Mouse (Mus musculus) adrenal gland, postnatal 36 days (tissue): ENCODE measurements around the gene Rps27. TPM values are rescaled to one million over a fixed set of nuclear protein-coding genes. Genes with fewer than 3 reads are reported as not detected.
"Not testable (repeated sequence)": the region's sequence is repeated elsewhere in the genome, so short reads cannot be mapped to it uniquely, and the experiment has no call there.

Experiments
- DNase-seq, 2 experiments: peaks; one replicate each; pipeline ENCODE4 v3.0.0; 2021; ENCODE audit warnings: mixed read lengths in 1 of 2
- long read RNA-seq, 2 experiments: library from polyadenylated mRNA; stranded (forward); transcript quantifications; one replicate each; pipeline ENCODE4 v2.0.0; 2021; ENCODE audit warnings: borderline sequencing depth in 2 of 2
- total RNA-seq, 2 experiments: library from RNA; stranded (reverse); gene quantifications; 2 replicates each; pipeline ENCODE4 v1.2.3; 2021

The Rps27 gene
- 1,000 to 10,000 TPM; 1,883 to 1,933 TPM for total RNA-seq
- long read RNA-seq, experiment 1, transcript Rps27-209 (4 exons, 546 nt) = minor isoform, 11 of 466 reads
- long read RNA-seq, experiment 1, transcript Rps27-201 (4 exons, 345 nt) = major isoform, 448 of 466 reads
- long read RNA-seq, experiment 1, partial matches to known transcripts = 2 of 466 reads
- long read RNA-seq, experiment 1, other reads (novel, unspliced or antisense) = 3 of 466 reads
- long read RNA-seq, experiment 2, transcript Rps27-201 (4 exons, 345 nt) = major isoform, 313 of 320 reads
- long read RNA-seq, experiment 2, transcript Rps27-209 (4 exons, 546 nt) = minor isoform, 5 of 320 reads
- long read RNA-seq, experiment 2, partial matches to known transcripts = 0 of 320 reads
- long read RNA-seq, experiment 2, other reads (novel, unspliced or antisense) = 0 of 320 reads

DNA sequence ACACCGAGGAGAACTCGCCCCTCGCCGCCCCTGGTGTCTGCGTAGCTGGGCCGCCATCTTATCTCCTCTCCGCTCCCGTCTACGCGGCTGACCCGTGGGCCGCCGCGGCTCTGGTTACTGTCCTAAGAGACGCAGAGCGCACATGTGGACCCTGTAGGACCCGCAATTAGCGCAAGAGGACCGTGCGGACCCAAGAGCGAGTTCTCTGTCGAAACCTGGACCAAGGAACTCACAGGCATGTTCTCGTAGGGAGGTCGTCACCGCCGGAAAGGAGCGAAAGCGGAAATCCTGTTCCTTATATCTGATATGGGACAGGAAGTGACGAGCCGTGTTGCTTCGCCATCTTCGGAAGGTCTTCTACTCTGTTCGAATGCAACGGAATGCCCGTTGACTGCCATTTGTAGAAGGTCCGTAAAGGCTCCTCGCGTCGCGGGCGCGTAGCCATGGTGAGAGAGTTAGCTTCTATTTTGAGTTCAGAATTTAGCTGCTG lies at the start of gene Rps27, which contains the start of gene Rab13:
TSS of gene Rps27 (minus strand) at position 275 of the 490 bp plus-strand sequence.
TSS of gene Rab13 (plus strand) at position 319 of the 490 bp plus-strand sequence.
- peak; percentile 84 to 87 for DNase-seq

DNA sequence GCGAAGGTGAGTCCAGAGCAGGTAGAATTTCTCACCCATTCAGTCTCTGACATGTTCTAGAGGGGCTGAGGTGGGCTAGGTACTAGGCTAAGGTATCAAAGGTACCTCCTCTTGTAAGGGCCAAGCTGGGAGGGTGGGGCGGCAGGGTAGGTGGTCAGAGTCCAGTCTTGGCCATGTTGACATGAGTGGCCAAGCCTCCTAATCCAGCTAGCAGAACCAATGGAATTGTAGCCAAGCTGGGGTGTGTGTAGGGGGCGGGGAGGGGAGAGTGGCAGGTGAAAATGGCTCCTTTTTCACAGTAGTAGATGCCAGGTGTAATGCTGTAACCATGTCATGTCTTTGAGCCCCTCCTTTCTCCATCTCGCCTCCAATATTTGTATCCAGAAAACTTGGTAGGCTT lies 45.1 kb upstream of the Rps27 start:
- DNase-seq = no peak

DNA sequence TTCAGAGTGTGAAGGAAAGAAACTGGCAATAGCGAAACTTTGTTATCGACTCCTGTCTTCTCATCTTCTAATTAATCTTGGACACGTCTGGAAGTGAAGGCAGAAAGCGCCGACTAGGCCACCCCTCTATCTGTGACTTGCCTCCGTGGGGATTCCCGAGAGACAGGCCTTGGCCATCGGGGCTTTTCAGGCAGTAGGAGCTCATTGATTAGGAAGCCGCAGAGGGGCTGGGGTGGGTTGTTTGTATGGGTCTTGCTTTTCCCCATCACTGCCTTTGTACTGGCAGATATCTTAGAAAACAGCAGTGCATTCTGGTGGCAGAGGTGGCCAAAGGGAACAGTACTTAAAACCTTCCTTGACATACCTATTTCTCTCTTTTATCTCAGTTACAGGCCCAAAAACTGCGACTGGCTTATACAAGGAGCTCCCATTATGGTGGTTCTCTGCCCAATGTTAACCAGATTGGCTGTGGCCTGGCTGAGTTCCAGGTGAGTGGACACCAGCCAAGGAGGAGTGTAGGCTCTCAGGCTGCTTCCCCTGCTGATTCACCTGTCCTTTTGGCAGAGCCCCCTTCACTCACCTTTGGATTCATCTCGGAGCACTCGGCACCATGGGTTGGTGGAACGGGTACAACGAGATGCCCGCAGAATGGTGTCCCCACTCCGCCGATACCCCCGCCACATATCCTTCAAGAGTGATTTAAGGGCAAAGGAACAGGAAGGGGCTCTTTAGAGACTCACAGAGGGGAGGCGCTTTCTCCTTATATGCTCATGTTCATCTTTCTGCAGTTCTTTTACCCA lies 43.5 kb upstream of the Rps27 start:
- peak; percentile 28 to 52 for DNase-seq

DNA sequence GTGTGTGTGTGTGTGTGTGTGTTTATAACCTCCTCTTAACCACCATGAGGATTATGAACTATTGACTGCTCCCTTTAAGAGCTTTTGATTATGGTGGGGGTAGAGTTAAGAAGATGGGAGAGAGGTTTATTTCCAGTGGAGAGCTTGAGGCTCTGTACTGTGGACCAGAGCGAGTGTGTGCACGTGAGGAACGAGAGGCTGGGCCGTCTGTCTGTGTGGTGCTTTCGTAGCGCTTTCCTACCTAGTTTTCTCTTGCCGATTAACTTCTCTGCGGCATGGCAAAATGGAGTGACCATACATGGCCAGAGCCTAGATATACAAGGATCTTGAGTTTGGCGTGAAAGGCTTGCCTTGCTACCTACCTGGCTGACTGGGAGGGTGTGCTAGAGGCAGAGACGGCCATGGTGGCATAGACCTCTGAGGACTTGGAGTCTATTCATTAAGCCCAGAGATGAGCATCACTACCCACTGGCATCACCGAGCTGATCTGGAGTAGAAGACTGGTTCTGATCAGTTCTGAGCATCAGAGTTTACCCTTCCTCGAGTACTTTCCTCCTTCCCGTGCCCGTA lies 42.4 kb upstream of the Rps27 start:
- no peak for DNase-seq

DNA sequence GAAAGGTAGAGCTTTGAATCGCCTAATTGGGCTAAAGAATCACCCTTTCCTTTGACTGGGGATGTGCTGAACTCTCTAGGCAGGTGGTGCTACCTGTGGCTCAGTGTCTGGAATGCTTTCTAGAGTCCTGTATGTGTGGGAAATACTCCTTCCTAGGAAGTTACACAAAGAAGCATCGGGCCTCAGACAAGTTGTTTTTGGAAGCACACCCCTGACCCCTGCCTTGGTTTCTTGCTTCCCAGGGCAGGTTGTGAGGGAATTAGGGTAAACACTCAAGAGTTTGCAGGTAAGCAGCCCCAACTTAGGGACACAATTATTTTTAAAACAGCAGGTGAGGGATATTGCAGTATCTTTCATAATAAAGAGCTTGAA lies 41.7 kb upstream of the Rps27 start:
- no peak for DNase-seq

DNA sequence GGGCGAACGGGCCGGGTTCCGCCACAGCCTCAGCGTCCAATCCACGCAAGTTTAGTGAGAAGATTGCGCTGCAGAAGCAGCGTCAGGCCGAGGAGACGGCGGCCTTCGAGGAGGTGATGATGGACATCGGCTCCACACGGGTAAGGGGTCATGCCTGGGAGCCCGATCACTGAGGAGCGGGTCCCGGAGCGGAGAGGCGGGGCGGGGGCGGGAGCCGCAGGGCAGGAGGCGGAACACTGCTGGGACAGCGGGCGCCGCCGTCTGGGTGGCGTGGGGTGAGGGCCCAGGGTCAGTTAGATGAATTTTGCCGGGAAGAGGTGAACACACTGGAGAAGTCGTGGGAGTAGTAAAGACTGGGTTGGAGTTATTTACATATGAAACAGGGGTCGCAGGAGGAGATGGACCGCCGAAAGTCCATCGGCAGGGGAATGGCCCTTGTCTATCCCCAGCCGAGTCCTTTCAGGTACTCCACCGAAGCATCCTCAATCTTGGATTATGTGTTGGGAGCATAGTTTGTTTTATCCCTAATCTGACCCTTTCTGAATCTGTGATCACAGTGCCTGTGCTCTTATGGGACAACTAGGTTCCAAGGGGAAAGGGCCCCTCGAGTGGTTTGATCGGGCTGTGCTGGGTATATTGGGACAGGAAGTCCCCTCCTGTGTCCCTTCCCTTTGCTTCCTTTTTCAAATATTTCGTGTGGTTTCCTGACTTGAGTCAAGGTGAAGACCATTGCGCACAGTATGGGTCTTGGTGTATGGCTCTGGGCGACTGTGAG lies 41.2 kb upstream of the Rps27 start:
- DNase-seq = peak; percentile 68 to 78

DNA sequence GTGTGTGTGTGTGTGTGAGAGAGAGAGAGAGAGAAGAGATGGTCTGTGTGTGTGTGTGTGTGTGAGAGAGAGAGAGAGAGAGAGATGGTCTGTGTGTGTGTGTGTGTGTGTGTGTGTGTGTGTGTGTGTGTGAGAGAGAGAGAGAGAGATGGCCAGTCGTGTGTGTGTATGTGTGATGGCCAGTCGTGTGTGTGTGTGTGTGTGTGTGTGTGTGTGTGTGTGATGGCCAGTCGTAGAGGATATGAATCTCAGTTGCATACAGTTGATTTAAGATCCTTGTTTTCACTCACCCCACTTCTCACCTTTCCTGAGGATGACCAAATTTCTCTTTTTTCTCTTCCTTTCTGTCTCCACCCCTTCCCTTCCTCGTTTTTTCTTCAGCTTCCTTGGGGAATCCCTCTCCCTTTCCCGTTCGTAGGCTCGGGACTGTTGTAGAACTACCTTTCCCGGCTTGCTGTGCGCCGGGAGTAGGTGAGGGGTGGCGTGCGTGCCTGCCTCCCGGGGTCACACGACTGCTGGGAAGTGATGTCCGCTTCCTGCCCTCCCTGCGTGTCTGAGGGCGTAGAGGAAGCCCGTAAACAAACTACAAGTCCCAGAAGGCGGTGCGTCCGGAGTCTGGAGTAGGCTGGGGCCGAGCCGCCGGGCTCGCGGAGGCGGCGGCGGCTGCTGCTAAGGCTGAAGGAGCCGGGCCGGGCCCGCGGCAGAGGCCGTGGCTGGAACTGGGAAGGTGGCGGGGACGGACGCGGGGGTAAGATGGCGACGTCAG lies 40.4 kb upstream of the Rps27 start, which contains the start of gene Crtc2:
TSS of gene Crtc2 (plus strand) at position 511 of the 766 bp plus-strand sequence.
- DNase-seq = peak; percentile 96 to 97

DNA sequence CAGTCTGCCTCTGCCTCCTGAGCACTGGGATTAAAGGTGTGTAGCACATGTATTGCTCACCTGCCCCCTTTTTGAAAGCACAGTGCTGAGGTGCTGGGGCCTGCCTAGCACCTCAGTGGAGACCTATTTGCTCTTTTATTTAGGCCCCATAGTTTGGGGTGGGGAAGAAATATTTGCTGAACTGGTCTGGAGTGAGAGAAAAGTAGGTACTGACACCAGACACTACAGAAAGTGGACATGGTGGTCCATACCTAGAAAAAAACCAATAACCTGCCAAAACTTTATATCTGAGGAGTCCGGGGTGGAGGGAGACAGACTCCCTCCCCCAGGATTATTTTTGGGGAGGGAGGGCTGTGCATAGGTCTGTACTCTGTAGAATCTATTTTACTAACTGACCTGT lies 39.7 kb upstream of the Rps27 start:
- not testable (repeated sequence) for DNase-seq

DNA sequence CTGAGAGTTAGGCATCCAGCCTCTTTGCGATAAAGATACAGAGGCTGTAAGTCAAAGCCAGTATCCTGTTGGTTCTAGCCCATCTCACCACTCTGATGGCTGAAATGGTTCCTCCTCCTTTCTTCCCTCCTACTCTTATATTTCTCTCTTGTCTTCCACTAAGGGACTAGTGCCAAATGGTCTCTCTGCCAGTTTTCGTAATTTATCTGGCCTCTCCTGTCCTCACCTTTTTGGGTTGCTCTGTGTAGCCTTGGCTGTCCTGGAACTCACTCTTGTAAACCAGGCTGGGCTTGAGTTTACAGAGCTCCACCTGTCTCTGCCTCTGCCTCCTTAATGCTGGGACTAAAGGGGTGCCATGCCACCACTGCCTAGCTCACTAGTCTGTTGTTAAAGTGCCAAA lies 39.2 kb upstream of the Rps27 start:
- DNase-seq = not testable (repeated sequence)

DNA sequence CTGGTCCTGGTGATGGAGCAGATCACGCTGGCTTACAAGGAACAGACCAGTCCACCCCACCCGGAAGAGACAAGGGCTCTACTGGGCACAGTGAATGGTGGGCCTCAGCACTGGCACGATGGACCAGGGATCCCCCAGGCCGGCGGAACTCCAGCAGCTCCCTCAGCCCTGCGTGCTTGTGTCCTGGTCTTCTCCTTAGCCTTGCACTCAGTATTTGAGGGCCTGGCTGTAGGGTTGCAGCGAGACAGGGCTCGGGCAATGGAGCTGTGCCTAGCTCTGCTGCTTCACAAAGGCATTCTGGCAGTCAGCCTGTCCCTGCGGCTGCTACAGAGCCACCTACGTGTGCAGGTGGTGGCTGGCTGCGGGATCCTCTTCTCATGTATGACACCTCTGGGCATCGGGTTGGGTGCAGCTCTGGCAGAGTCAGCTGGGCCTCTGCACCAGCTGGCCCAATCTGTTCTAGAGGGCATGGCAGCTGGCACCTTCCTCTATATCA lies 38.3 kb upstream of the Rps27 start:
- DNase-seq = not testable (repeated sequence)

DNA sequence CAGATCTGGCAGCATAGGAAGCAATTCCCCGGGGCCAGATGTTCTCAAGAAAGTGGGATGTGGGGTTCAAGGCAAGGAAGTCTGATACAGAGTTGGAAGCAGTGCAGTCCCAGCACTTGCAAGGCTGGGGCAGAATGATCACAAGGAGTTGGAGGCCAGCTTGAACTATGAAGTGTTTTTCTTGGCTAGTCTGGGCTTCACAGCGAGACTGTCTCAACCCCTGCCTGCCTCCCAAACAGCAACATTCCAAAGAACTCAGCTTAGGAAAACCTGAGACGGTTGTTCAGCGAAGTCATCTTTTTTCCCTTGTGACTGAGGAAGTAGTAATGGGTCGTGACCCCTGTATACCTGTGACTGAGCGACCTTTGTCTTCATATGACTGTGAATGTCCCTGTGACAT lies 37.3 kb upstream of the Rps27 start:
- no peak for DNase-seq

DNA sequence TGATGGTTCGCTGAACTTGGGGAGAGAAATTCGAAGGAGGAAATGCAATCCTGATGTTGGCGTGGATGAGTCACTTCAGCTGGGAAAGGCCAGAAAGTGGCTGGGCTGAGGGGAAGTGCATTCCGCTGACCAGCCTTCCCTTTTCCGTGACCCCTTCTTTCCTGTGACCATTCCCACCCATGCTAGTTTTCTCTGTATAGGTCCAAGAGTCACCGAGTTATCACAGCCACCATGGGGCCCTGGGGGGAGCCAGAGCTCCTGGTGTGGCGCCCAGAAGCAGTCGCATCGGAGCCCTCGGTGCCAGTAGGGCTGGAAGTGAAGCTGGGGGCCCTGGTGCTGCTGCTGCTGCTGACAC lies 35.3 kb upstream of the Rps27 start:
- peak; percentile 57 to 64 for DNase-seq

DNA sequence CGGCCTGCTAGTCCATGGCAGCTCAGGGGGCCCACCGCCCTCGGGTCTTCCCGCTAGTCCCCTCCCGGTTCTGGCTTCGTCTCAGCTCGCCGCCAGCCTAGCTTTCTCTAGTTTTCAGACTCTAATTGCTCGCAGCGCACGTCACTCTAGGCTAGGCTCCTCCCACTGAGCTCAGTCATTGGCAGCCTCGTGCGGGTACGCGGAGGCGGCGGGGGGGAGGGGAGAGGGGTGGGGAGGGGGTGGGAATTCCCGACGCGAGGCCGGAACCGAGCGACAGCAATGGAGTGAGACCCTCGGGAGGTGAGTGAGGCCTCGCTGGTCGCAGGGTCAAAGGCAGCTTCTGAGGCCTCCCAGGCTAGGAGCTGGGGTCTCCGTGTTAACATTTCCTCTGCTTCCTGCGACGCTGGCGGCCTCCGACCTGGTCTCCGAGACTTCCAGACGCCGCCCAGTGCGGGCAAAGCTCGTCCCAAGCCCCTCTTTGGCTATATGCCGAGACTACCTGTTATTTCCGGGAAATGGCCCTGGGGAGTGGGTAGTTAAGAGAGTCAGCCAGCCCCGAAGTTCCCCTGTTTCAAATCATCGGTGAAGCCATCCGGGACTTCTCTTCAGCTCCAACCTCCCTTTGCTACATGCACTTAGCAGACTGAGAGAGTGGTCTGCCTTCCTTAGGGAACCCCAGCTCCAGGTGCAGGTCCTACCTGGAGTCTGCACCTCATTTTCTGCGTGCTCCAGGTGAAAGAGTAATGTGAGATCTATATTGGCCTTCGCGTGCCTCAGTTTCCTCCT lies 34.7 kb upstream of the Rps27 start, which contains the start of gene Slc39a1:
TSS of gene Slc39a1 (plus strand) at position 213 of the 786 bp plus-strand sequence.
- DNase-seq = peak; percentile 95 to 96

DNA sequence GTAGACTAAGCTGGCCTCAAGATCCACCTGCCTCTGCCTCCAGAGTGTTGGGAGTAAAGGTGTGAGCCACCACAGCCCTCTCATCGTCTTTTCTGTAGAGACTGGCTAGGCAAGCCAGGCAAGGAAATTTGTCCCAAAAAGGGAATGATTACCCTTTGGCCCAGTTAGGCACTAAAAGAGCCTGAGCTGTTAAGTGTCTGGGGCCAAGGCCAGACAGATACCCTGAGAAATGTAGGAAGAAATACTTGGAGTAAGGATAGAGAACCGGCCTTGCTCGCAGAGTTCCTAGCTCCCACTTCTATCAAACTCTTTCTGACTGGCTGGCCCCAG lies 34.1 kb upstream of the Rps27 start:
- DNase-seq = no peak

DNA sequence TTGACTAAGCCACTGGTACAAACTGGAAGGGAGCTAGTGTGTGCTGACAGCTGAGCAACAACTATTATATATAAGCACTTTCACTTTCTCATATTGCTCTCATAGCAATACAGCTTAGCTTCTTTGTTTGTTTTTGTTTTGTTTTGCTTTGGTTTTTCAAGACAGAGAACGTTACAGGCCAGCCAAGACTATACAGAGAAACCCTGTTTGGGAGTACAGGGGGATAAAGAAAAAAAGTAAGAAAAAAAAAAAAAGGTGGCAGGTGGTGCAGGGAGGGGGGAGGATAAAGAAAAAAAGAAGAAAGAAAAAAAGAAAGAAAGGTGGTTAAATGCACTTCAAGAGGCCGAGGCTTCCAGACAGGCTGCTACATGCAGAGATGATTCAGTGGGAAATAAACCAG lies 32.0 kb upstream of the Rps27 start:
- no peak for DNase-seq

DNA sequence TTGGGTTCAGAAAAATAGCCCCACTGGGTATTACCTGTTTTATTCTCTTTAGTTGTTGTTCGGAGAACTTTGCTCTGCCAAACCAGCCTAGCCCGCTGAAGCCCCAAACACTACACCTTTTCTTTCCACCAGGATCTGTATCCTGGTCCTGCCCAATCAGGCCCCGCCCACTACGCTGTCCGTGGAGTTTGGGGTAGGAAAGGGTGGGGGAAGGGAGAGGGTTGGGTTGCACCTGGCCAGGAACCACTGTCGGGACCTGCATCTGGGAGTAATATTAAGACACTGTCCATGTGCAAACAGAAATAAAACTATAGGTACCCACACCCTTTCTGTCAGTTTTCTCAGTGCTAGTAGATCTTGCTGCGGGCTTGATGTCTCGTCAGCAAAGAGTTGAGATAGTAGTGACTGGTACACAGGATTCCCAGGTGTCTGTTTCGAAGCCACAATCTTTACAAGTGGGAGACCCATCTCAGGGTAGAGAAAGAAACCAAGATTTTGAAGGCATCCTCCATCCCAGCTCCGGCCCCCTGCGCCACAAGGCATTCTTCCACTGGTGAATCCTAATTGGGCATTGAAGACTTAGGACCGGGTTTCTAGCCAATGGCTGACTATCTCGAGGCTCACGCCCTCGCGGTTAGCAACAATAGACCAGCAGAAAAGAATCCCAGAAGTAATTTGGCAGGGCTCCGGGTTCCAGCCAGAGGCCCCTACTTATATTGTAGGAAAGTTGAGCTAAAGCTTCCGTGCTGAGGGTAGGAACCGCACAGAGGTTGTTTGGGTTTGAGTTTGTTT lies 29.7 kb upstream of the Rps27 start, which contains the start of gene Creb3l4:
TSS of gene Creb3l4 (minus strand) at position 529 of the 792 bp plus-strand sequence.
- peak; percentile 65 to 66 for DNase-seq

DNA sequence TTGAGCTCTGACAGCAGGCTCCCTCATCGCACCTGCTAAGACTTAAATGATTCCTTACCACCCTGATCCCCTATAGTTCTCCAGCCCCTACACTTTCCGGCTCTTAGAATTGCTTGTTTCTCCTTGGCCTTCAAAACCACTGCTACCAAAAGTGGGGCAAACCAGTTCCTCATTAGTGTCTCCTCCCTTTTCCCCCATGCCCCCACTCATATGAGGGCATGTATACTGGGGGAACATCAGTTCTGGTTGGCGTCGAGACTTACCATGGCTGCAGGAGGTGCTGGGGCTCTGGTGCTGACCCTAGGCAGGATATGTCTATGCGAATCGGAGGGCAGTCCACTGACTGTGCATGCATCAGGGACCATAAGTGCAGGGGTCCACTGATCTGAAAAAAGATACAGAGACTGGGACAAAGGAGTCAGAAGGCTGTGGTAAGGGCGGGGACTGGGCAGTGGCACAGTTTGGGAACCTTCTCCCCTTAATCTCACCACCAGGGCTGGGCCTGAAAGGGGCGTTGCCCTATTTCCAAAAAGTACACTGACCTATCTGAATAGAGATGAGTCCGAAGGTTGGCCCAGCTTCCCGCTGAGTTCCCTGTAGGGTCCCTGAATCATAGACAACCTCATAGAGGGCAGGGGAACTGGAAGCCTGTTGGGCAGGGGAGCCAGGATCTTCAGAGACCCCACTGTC lies 28.4 kb upstream of the Rps27 start:
- DNase-seq = no peak

DNA sequence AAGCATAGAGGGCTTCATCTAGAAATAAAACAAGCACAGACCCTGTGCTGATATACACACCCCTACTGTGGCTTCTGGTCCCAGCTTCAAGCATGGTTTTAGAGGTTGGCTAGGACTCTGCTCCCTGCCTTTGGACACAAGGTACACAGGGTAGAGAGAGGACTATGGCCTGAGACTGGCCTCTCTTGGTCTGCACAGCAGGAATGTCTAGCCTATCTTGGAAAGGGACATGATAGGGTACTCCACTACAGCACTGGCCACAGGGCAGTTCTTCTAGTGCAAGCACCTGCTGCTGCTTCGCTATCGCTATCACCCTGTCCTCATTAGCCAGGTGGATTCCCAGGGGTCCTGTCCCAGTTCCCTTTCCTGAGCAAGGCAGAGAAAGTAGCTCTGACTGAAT lies 27.8 kb upstream of the Rps27 start:
- DNase-seq = no peak
